ENCODE assay signal across 38 mouse cellular contexts in genomic region chr10:79616376-79616775, GRCm38 (mm10). TPM values are rescaled to one million over a fixed set of nuclear protein-coding genes. Genes with fewer than 3 reads are reported as not detected.
"Had no signal": no experiment of that assay in that cellular context is flagged by ENCODE, and none has a peak within 500 bp of the region (broad histone marks: within the 10 kb centered on the region; RNA-seq: fewer than 3 reads in every experiment).

No protein-coding gene starts in this region.

- H3K4me2 ChIP-seq: heart, embryonic 11.5 days; heart, embryonic 13.5 days; heart, embryonic 15.5 days; hindbrain, embryonic 13.5 days; hindbrain, embryonic 15.5 days; kidney, embryonic 15.5 days; limb, embryonic 13.5 days; limb, embryonic 15.5 days; liver, embryonic 12.5 days had no signal

- H3K4me3 ChIP-seq: heart, adult 2 months; heart, embryonic 13.5 days; heart, embryonic 15.5 days; hindbrain, embryonic 13.5 days; hindbrain, embryonic 15.5 days; kidney, embryonic 15.5 days; limb, embryonic 13.5 days; limb, embryonic 15.5 days; liver, embryonic 12.5 days had no signal

- H3K27ac ChIP-seq: heart, adult 2 months; heart, embryonic 13.5 days; heart, embryonic 15.5 days; hindbrain, embryonic 13.5 days; hindbrain, embryonic 15.5 days; kidney, embryonic 15.5 days; kidney, postnatal 0 days; limb, embryonic 13.5 days; limb, embryonic 15.5 days; liver, embryonic 12.5 days; liver, embryonic 14.5 days had no signal

- DNase-seq: gastrocnemius, postnatal 14 days; gastrocnemius, postnatal 36 days; heart, adult 11 months; heart, adult 2 months; heart, postnatal 14 days; heart, postnatal 36 days; kidney, adult 11 months; kidney, adult 2 months; kidney, adult 9 months; kidney, postnatal 14 days; layer of hippocampus, postnatal 36 days had no signal

- H3K9ac ChIP-seq: heart, embryonic 13.5 days; heart, embryonic 15.5 days; hindbrain, embryonic 13.5 days; hindbrain, embryonic 15.5 days; kidney, embryonic 15.5 days; limb, embryonic 13.5 days; limb, embryonic 15.5 days; liver, embryonic 12.5 days; liver, embryonic 14.5 days had no signal

- ATAC-seq: hindbrain, postnatal 0 days; liver, embryonic 12.5 days had no signal

- H3K36me3 ChIP-seq: heart, embryonic 13.5 days; heart, embryonic 15.5 days; hindbrain, embryonic 15.5 days; kidney, embryonic 15.5 days; limb, embryonic 15.5 days; liver, embryonic 12.5 days had no signal

- H3K9me3 ChIP-seq: heart, embryonic 13.5 days; heart, embryonic 15.5 days; hindbrain, embryonic 13.5 days; hindbrain, embryonic 15.5 days; kidney, embryonic 15.5 days; limb, embryonic 13.5 days; limb, embryonic 15.5 days; liver, embryonic 12.5 days had no signal

RNA-seq across cellular contexts. Expression of gene C2cd4c, which starts 2.6 kb away (rescaled TPM):
- total RNA-seq: heart, postnatal 14 days; liver, adult 2 months had no signal
- polyA plus RNA-seq: heart, embryonic 11.5 days; heart, embryonic 13.5 days; heart, embryonic 15.5 days; heart, postnatal 0 days; kidney, embryonic 15.5 days; limb, embryonic 11.5 days; limb, embryonic 15.5 days; liver, embryonic 12.5 days had no signal

RNA-seq across cellular contexts. Expression of gene Shc2, which starts 21.3 kb away (rescaled TPM):
- total RNA-seq: hematopoietic stem cell, adult 5-6 weeks had no signal

RNA-seq across cellular contexts. Expression of gene Odf3l2, which starts 29.2 kb away (rescaled TPM):
- total RNA-seq: heart, adult 2 months; heart, postnatal 14 days; heart, postnatal 36 days; hematopoietic stem cell, adult 5-6 weeks; liver, adult 2 months had no signal
- polyA plus RNA-seq: gonadal fat pad, adult 2 months; heart, adult 2 months; heart, embryonic 11.5 days; heart, embryonic 13.5 days; heart, embryonic 15.5 days; heart, postnatal 0 days; hindbrain, embryonic 11.5 days; hindbrain, embryonic 13.5 days; intestine, embryonic 14.5 days; kidney, embryonic 15.5 days; kidney, postnatal 0 days; limb, embryonic 11.5 days; limb, embryonic 13.5 days; liver, adult 2 months; liver, embryonic 12.5 days; liver, embryonic 14.5 days had no signal

RNA-seq across cellular contexts. Expression of gene Theg, which starts 29.2 kb away (rescaled TPM):
- total RNA-seq: gastrocnemius, adult 18-20 months; gastrocnemius, adult 8-10 months; gastrocnemius, postnatal 14 days; gastrocnemius, postnatal 36 days; heart, adult 2 months; heart, postnatal 14 days; heart, postnatal 36 days; hematopoietic stem cell, adult 5-6 weeks; hindbrain, postnatal 0 days; layer of hippocampus, postnatal 14 days; left cerebral cortex, postnatal 25 days; left cerebral cortex, postnatal 4 days; liver, adult 2 months had no signal
- polyA plus RNA-seq: heart, embryonic 11.5 days; heart, embryonic 13.5 days; heart, embryonic 15.5 days; heart, postnatal 0 days; hindbrain, embryonic 11.5 days; hindbrain, embryonic 13.5 days; hindbrain, embryonic 15.5 days; hindbrain, postnatal 0 days; intestine, embryonic 14.5 days; kidney, adult 2 months; kidney, embryonic 15.5 days; kidney, postnatal 0 days; large intestine, adult 2 months; limb, embryonic 11.5 days; limb, embryonic 13.5 days; limb, embryonic 15.5 days; liver, adult 2 months; liver, embryonic 12.5 days; liver, embryonic 14.5 days had no signal

RNA-seq across cellular contexts. Expression of gene Madcam1, which starts 48.0 kb away (rescaled TPM):
- total RNA-seq: gastrocnemius, adult 18-20 months; gastrocnemius, adult 8-10 months; gastrocnemius, postnatal 14 days; gastrocnemius, postnatal 36 days; heart, adult 2 months; heart, postnatal 36 days; hematopoietic stem cell, adult 5-6 weeks; layer of hippocampus, adult 18-20 months; layer of hippocampus, postnatal 36 days; left cerebral cortex, adult 18-20 months; left cerebral cortex, postnatal 25 days; liver, adult 2 months had no signal
- polyA plus RNA-seq: heart, adult 2 months; liver, adult 2 months had no signal
